Mouse (Mus musculus) neural tube, embryonic 13.5 days (tissue): ENCODE data around the gene Sec24a. TPM values are rescaled to one million over a fixed set of nuclear protein-coding genes. Genes with fewer than 3 reads are reported as not detected.
"Not testable (repeated sequence)": the region's sequence is repeated elsewhere in the genome, so short reads cannot be mapped to it uniquely, and the experiment has no call there.

Experiments
- ATAC-seq: fragments of 200-750 bp; cut with Nextera tagmentation; 2 replicates; pipeline ENCODE4 v1.8.0; 2017; ENCODE audit warnings: low read depth, mild to moderate bottlenecking, moderate TSS enrichment, moderate library complexity
- H3K27ac ChIP-seq: fragments of 300-500 bp; sonication (generic); replicated peaks from 2 replicates; pipeline ENCODE4 v1.5.1; 2015; ENCODE audit warnings: moderate library complexity, mild to moderate bottlenecking, inconsistent platforms
- H3K27me3 ChIP-seq: fragments of 300-500 bp; sonication (generic); 2 replicates; pipeline ENCODE4 v1.6.1; 2015; ENCODE audit warnings: mild to moderate bottlenecking, inconsistent platforms
- H3K36me3 ChIP-seq: fragments of 300-500 bp; sonication (generic); 2 replicates; pipeline ENCODE4 v1.6.1; 2015; ENCODE audit warnings: mild to moderate bottlenecking, inconsistent platforms
- H3K4me1 ChIP-seq: fragments of 300-500 bp; sonication (generic); replicated peaks from 2 replicates; pipeline ENCODE4 v1.6.1; 2015; ENCODE audit warnings: inconsistent platforms
- H3K4me2 ChIP-seq: fragments of 300-500 bp; sonication (generic); 2 replicates; pipeline ENCODE4 v1.6.1; 2015; ENCODE audit warnings: inconsistent platforms, mild to moderate bottlenecking, moderate library complexity
- H3K4me3 ChIP-seq: fragments of 300-500 bp; sonication (generic); 2 replicates; pipeline ENCODE4 v1.5.1; 2015; ENCODE audit warnings: mild to moderate bottlenecking, inconsistent platforms
- H3K9ac ChIP-seq: fragments of 300-500 bp; sonication (generic); 2 replicates; pipeline ENCODE4 v1.6.1; 2015; ENCODE audit warnings: moderate library complexity, mild to moderate bottlenecking, inconsistent platforms
- H3K9me3 ChIP-seq: fragments of 300-500 bp; sonication (generic); 2 replicates; pipeline ENCODE4 v1.6.1; 2016; ENCODE audit warnings: inconsistent platforms
- WGBS: fragments of 180-500 bp; shearing (Covaris S2); methylation state at CpG from one replicate; pipeline ENCODE4 v1.1.7; 2015; 5-methylcytosine and 5-hydroxymethylcytosine counted together
- polyA plus RNA-seq: library from polyadenylated mRNA; unstranded; fragments of >200 nt; fragmentation: Nextera tagmentation; extraction: Ambion mirVana; gene quantifications from 2 replicates; pipeline ENCODE4 v1.2.1, GENCODE M21; 2015

Sec24a gene
- polyA plus RNA-seq, 1 experiment from 2014 or later, result 14.7 TPM

GRCm38 (mm10) chr11:51757625-51758024, 5.8 kb downstream of the Sec24a start:
- Histone ChIP-seq H3K9ac (no peak overlapping the region), H3K36me3 (no peaks in the 10 kb centered on the region), H3K27ac (no peak overlapping the region), H3K27me3 (peaks cover 9% of the 10 kb centered on the region; the same call in 1 of the 2 replicates), H3K4me1 (peaks cover 30% of the 10 kb centered on the region), H3K9me3 (no peaks in the 10 kb centered on the region), H3K4me3 (no peak overlapping the region), H3K4me2 (no peak overlapping the region)
- no peak for ATAC-seq
- WGBS, result 92% methylated on average over 5 of the region's 5 CpGs

- Histone ChIP-seq H3K36me3 (no peaks in the 10 kb centered on the region), H3K4me3 (peak overlapping the region; percentile 95), H3K27ac (peak overlapping the region; percentile 76), H3K9ac (peak overlapping the region; percentile 89), H3K4me1 (peaks cover 30% of the 10 kb centered on the region), H3K4me2 (peak overlapping the region; percentile 91), H3K9me3 (no peaks in the 10 kb centered on the region), H3K27me3 (peaks cover 9% of the 10 kb centered on the region; the same call in 1 of the 2 replicates)
- whole genome bisulfite sequencing, result 76% methylated on average over 11 of the region's 11 CpGs
- ATAC-seq, result no peak
Measured at GRCm38 (mm10) chr11:51757023-51757422, 6.4 kb downstream of the Sec24a start.

DNA sequence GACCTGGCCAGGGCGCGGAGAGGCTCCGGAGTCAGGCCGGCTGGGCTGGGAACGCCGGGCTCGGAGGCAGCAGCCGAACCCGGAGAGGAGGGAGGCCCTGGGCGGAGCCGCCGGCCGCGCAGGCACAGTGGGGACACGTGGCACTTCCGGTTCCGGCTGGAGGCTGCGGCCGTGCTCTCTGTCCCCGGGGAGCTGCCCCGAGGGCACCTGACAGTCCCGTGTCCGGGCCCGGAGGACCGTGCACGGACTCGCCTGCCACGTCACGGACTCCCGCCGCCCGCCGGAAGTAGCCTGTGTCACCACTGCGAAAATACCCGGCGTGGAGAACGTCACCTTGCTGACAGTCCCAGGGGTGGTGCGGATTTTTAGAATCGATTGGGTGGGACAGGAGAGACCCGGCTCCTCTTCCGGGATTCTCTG, 7.1 kb downstream of the Sec24a start:
- Histone ChIP-seq H3K9me3 (no peaks in the 10 kb centered on the region), H3K27ac (peak overlapping the region; percentile 76), H3K36me3 (no peaks in the 10 kb centered on the region), H3K4me3 (peak overlapping the region; percentile 95), H3K4me1 (peaks cover 30% of the 10 kb centered on the region), H3K9ac (peak overlapping the region; percentile 89), H3K4me2 (peak overlapping the region; percentile 91), H3K27me3 (peaks cover 4% of the 10 kb centered on the region; the same call in 1 of the 2 replicates)
- ATAC-seq, result peak; percentile 98
- under 1% methylated on average over 38 of the region's 41 CpGs for WGBS

GRCm38 (mm10) chr11:51755621-51756311, 7.7 kb downstream of the Sec24a start:
- Histone ChIP-seq H3K27ac (peak overlapping the region; percentile 76), H3K9ac (peak overlapping the region; percentile 89), H3K4me3 (peak overlapping the region; percentile 95), H3K4me2 (peak overlapping the region; percentile 91), H3K36me3 (no peaks in the 10 kb centered on the region), H3K27me3 (peaks cover 4% of the 10 kb centered on the region; the same call in 1 of the 2 replicates), H3K9me3 (no peaks in the 10 kb centered on the region), H3K4me1 (peaks cover 30% of the 10 kb centered on the region)
- WGBS, result under 1% methylated on average over 46 of the region's 46 CpGs
- peak; percentile 80 for ATAC-seq

GRCm38 (mm10) chr11:51751623-51752225, 11.7 kb downstream of the Sec24a start:
- H3K4me3 ChIP-seq, ATAC-seq, H3K27ac ChIP-seq, H3K36me3 ChIP-seq, H3K27me3 ChIP-seq, H3K4me2 ChIP-seq, H3K9ac ChIP-seq, H3K9me3 ChIP-seq: not testable (repeated sequence)
- H3K4me1 ChIP-seq, result peaks cover 25% of the 10 kb centered on the region
- 72% methylated on average over 6 of the region's 6 CpGs for WGBS

- no peak overlapping the region for H3K4me2 ChIP-seq
- H3K4me3 ChIP-seq, result no peak overlapping the region
- H3K27me3 ChIP-seq, result no peaks in the 10 kb centered on the region
- peaks cover 34% of the 10 kb centered on the region for H3K36me3 ChIP-seq
- ATAC-seq, result no peak
- H3K9ac ChIP-seq, result no peak overlapping the region
- H3K9me3 ChIP-seq, result no peaks in the 10 kb centered on the region
- no peak overlapping the region for H3K27ac ChIP-seq
- no peaks in the 10 kb centered on the region for H3K4me1 ChIP-seq
- WGBS, result 98% methylated on average over 1 of the region's 1 CpGs
Measured at GRCm38 (mm10) chr11:51746096-51746495, 17.3 kb downstream of the Sec24a start.

GRCm38 (mm10) chr11:51740701-51741100, 22.7 kb downstream of the Sec24a start:
- no peak overlapping the region for H3K4me3 ChIP-seq
- H3K27me3 ChIP-seq, result no peaks in the 10 kb centered on the region
- H3K9ac ChIP-seq, result no peak overlapping the region
- ATAC-seq, result no peak
- 95% methylated on average over 3 of the region's 3 CpGs for WGBS
- H3K27ac ChIP-seq, result no peak overlapping the region
- no peak overlapping the region for H3K4me2 ChIP-seq
- no peaks in the 10 kb centered on the region for H3K4me1 ChIP-seq
- no peaks in the 10 kb centered on the region for H3K9me3 ChIP-seq
- H3K36me3 ChIP-seq, result peaks cover 49% of the 10 kb centered on the region

GRCm38 (mm10) chr11:51738651-51739403, 24.6 kb downstream of the Sec24a start:
- H3K4me1 ChIP-seq, result no peaks in the 10 kb centered on the region
- H3K27me3 ChIP-seq, result no peaks in the 10 kb centered on the region
- no peak for ATAC-seq
- H3K36me3 ChIP-seq, result peaks cover 57% of the 10 kb centered on the region
- no peak overlapping the region for H3K4me3 ChIP-seq
- WGBS, result 85% methylated on average over 3 of the region's 3 CpGs
- no peaks in the 10 kb centered on the region for H3K9me3 ChIP-seq
- no peak overlapping the region for H3K9ac ChIP-seq
- H3K27ac ChIP-seq, result no peak overlapping the region
- no peak overlapping the region for H3K4me2 ChIP-seq

DNA sequence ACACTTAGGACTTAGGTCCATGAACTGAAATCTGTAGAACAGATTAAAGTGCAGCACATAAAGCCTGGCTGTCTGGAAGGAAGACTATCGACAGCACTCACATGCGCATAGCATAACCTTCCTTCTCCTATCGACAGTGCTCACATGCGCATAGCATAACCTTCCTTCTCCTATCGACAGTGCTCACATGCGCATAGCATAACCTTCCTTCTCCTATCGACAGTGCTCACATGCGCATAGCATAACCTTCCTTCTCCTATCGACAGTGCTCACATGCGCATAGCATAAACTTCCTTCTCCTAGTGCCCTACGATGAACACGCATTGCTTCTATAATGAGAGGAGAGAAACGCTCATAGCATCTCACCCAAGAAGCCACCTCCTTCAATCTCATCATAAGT, 29.2 kb downstream of the Sec24a start:
- peaks cover 60% of the 10 kb centered on the region for H3K36me3 ChIP-seq
- not testable (repeated sequence) for H3K9ac ChIP-seq, ATAC-seq, H3K4me3 ChIP-seq, H3K4me1 ChIP-seq, H3K9me3 ChIP-seq, H3K4me2 ChIP-seq, H3K27ac ChIP-seq, H3K27me3 ChIP-seq
- 96% methylated on average over 13 of the region's 13 CpGs for WGBS

- no peak for ATAC-seq
Measured at GRCm38 (mm10) chr11:51732883-51733282, 30.6 kb downstream of the Sec24a start.

GRCm38 (mm10) chr11:51721066-51721465, 42.4 kb downstream of the Sec24a start:
- WGBS, result 90% methylated on average over 11 of the region's 11 CpGs
- no peaks in the 10 kb centered on the region for H3K9me3 ChIP-seq
- no peak overlapping the region for H3K4me3 ChIP-seq
- H3K4me1 ChIP-seq, result no peaks in the 10 kb centered on the region
- no peak for ATAC-seq
- H3K36me3 ChIP-seq, result peaks cover 86% of the 10 kb centered on the region
- no peak overlapping the region for H3K9ac ChIP-seq
- no peak overlapping the region for H3K27ac ChIP-seq
- H3K4me2 ChIP-seq, result no peak overlapping the region
- no peaks in the 10 kb centered on the region for H3K27me3 ChIP-seq

More at GRCm38 (mm10) chr11:51732883-51733282, 30.6 kb downstream of the Sec24a start:
- Histone ChIP-seq H3K27me3 (no peaks in the 10 kb centered on the region), H3K9me3 (no peaks in the 10 kb centered on the region), H3K9ac (no peak overlapping the region), H3K36me3 (peaks cover 62% of the 10 kb centered on the region), H3K4me2 (no peak overlapping the region), H3K4me3 (no peak overlapping the region), H3K4me1 (no peaks in the 10 kb centered on the region), H3K27ac (no peak overlapping the region)
- 85% methylated on average over 1 of the region's 1 CpGs for WGBS

DNA sequence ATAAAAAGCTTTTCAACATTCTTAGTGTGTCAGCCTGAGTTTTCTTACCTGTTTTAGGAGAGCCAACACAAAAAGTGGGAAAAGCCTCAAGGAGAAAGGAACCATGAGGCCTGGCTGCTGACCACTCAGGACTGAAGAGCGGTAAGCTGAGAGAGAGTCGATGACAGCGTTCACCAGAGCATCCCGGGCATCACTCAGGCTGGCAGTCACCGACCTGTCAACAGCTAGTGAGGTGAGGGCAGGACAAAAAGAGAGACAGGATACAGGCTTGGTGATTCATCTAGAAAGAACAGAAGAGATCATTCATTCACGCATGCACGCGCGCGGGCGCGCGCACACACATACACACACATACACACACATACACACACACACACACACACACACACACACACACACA, 56.4 kb downstream of the Sec24a start:
- Histone ChIP-seq H3K36me3 (peaks cover 87% of the 10 kb centered on the region), H3K4me3 (no peak overlapping the region), H3K4me1 (no peaks in the 10 kb centered on the region), H3K27ac (no peak overlapping the region), H3K9me3 (no peaks in the 10 kb centered on the region), H3K27me3 (no peaks in the 10 kb centered on the region), H3K4me2 (no peak overlapping the region), H3K9ac (no peak overlapping the region)
- no peak for ATAC-seq
- WGBS, result 95% methylated on average over 13 of the region's 13 CpGs
